9 mouse cellular contexts compared by ENCODE assay signal in genomic region chr6:14901971-14902670, GRCm38 (mm10). TPM values are rescaled to one million over a fixed set of nuclear protein-coding genes. Genes with fewer than 3 reads are reported as not detected.
DNase-seq lines count a peak whose midpoint lies in the region; ATAC-seq and TF ChIP-seq lines count a peak whose summit lies in the region.
"Had no signal": no experiment of that assay in that cellular context is flagged by ENCODE, and none has a peak within 500 bp of the region (broad histone marks: within the 10 kb centered on the region; RNA-seq: fewer than 3 reads in every experiment).

No protein-coding gene starts in this region.

- 14% methylated on average over 13 of the region's 13 CpGs for WGBS in kidney, adult 2 months
- 1% methylated on average over 13 of the region's 13 CpGs for WGBS in embryonic facial prominence, embryonic 11.5 days
- WGBS in hindbrain, embryonic 15.5 days, result 3% methylated on average over 13 of the region's 13 CpGs

- H3K9ac ChIP-seq in embryonic facial prominence, embryonic 11.5 days (replicated peaks; ENCODE audit: low read length), result peak overlapping the region; percentile 87
- H3K9ac ChIP-seq in hindbrain, embryonic 15.5 days, result peak overlapping the region; percentile 40

- no peak overlapping the region for H3K27ac ChIP-seq in kidney, adult 2 months (ENCODE audit: insufficient read depth, low read depth, low read length)
- peak overlapping the region; percentile 88 for H3K27ac ChIP-seq in embryonic facial prominence, embryonic 11.5 days (replicated peaks; ENCODE audit: low read depth, low read length)
- no peak overlapping the region for H3K27ac ChIP-seq in hindbrain, embryonic 15.5 days (replicated peaks)

- peaks cover 4% of the 10 kb centered on the region; the same call in 1 of the 2 replicates for H3K27me3 ChIP-seq in kidney, adult 2 months (replicated peaks; ENCODE audit: control insufficient read depth, insufficient read depth, low read length)
- no peaks in the 10 kb centered on the region for H3K27me3 ChIP-seq in embryonic facial prominence, embryonic 11.5 days (ENCODE audit: control insufficient read depth, insufficient read depth, low read length)
- peaks cover 17% of the 10 kb centered on the region; the same call in 1 of the 2 replicates for H3K27me3 ChIP-seq in hindbrain, embryonic 15.5 days

- H3K4me3 ChIP-seq in kidney, adult 2 months (ENCODE audit: insufficient read depth, low read depth, low read length), result peak overlapping the region; percentile 42
- H3K4me3 ChIP-seq in embryonic facial prominence, embryonic 11.5 days (ENCODE audit: low read depth, low read length), result peak overlapping the region; percentile 78
- H3K4me3 ChIP-seq in hindbrain, embryonic 15.5 days, result peak overlapping the region; percentile 89

- ATAC-seq in embryonic facial prominence, embryonic 11.5 days (replicated peaks; ENCODE audit: insufficient number of reproducible peaks, low FRiP score, low TSS enrichment, low read depth), result no peak
- no peak for ATAC-seq in hindbrain, embryonic 15.5 days (ENCODE audit: low FRiP score, low read depth)
- 0 out of 2 replicates have a peak, but pooled peaks have one; percentile 5 for ATAC-seq in megakaryocyte progenitor cell, adult 5-6 weeks (replicated peaks; ENCODE audit: poor library complexity)

- peak overlapping the region; percentile 88 for H3K4me2 ChIP-seq in embryonic facial prominence, embryonic 11.5 days (ENCODE audit: low read depth, low read length)
- H3K4me2 ChIP-seq in hindbrain, embryonic 15.5 days, result peak overlapping the region; percentile 100

- no peak for TF ChIP-seq POLR2A in kidney, adult 2 months (IDR thresholded peaks at IDR 0.05; ENCODE audit: low read depth, low read length)

- H3K4me1 ChIP-seq in kidney, adult 2 months (ENCODE audit: control insufficient read depth, insufficient read depth, low read length), result no peaks in the 10 kb centered on the region
- H3K4me1 ChIP-seq in embryonic facial prominence, embryonic 11.5 days (ENCODE audit: control insufficient read depth, insufficient read depth, low read length), result peaks cover 2% of the 10 kb centered on the region; the same call in 1 of the 2 replicates
- peaks cover 36% of the 10 kb centered on the region for H3K4me1 ChIP-seq in hindbrain, embryonic 15.5 days (replicated peaks)

- no peak for TF ChIP-seq CTCF in kidney, adult 2 months (conservative IDR thresholded peaks at IDR 0.05; ENCODE audit: insufficient read depth, insufficient read length, low read depth, low read length)

- no peaks in the 10 kb centered on the region for H3K9me3 ChIP-seq in embryonic facial prominence, embryonic 11.5 days (replicated peaks; ENCODE audit: control insufficient read depth, low read length)
- H3K9me3 ChIP-seq in hindbrain, embryonic 15.5 days, result no peaks in the 10 kb centered on the region

- DNase-seq in kidney, adult 2 months, result no peak
- DNase-seq in kidney, adult 11 months, result no peak
- peak; percentile 40 for DNase-seq in embryonic facial prominence, embryonic 11.5 days (ENCODE audit: low spot score)
- DNase-seq in layer of hippocampus, adult 11-12 months (ENCODE audit: low spot score), result no peak
- no peak for DNase-seq in c-Kit-positive CD71-positive TER-119-positive erythroid progenitor cells, embryonic 14.5 days (ENCODE audit: low spot score)
- no peak for DNase-seq in right cerebral cortex, postnatal 4 days

- no peaks in the 10 kb centered on the region for H3K36me3 ChIP-seq in kidney, adult 2 months (ENCODE audit: control insufficient read depth, insufficient read depth, low read length)
- H3K36me3 ChIP-seq in embryonic facial prominence, embryonic 11.5 days (replicated peaks; ENCODE audit: control insufficient read depth, insufficient read depth, low read depth, low read length), result no peaks in the 10 kb centered on the region
- no peaks in the 10 kb centered on the region for H3K36me3 ChIP-seq in hindbrain, embryonic 15.5 days

RNA-seq across cellular contexts. Expression of gene Foxp2, which starts 1.0 kb away (rescaled TPM):
- polyA plus RNA-seq in kidney, adult 2 months (2012; rRNA removed), result 0.69 and 0.86 TPM in 2 replicates
- 46.2 and 50.1 TPM in 2 replicates for polyA plus RNA-seq in embryonic facial prominence, embryonic 11.5 days (2014; fragmentation: Nextera tagmentation; extraction: Ambion mirVana)
- 37.5 and 57.2 TPM in 2 replicates for polyA plus RNA-seq in hindbrain, embryonic 15.5 days (2015; fragmentation: Nextera tagmentation; extraction: Ambion mirVana)
- not detected in 2 replicates for total RNA-seq in megakaryocyte progenitor cell, adult 5-6 weeks (2015)
- total RNA-seq in megakaryocyte progenitor cell, adult 5-6 weeks (2017), result not detected in 2 replicates
- polyA plus RNA-seq: Patski had no signal

Comparison
In these comparisons a context has a peak if more than half of its experiments do, and no peak if none do; other contexts are left out.
1. RNA of gene Foxp2, which starts 1.0 kb away (polyA plus RNA-seq): 37.5 to 57.2 TPM in hindbrain, embryonic 15.5 days and 46.2 to 50.1 TPM in embryonic facial prominence, embryonic 11.5 days; 0.69 to 0.86 TPM in kidney, adult 2 months; every median in the first group is over 10 times any median in the second.
2. Peak in every context shown above with its lines, with median percentiles within 50 percentile points of each other: H3K4me3 ChIP-seq.